Mouse (Mus musculus) stomach, embryonic 15.5 days (tissue): ENCODE measurements around the gene Gpr37l1. TPM values are rescaled to one million over a fixed set of nuclear protein-coding genes. Genes with fewer than 3 reads are reported as not detected.

Source experiments
- ATAC-seq: fragments of 200-750 bp; cut with Nextera tagmentation; 2 replicates; pipeline ENCODE4 v1.8.0; 2017; ENCODE audit warnings: low read depth, moderate number of reproducible peaks, moderate TSS enrichment; ENCODE audit not compliant: insufficient read depth, low FRiP score
- H3K27ac ChIP-seq: fragments of 300-500 bp; sonication (generic); 2 replicates; pipeline ENCODE4 v1.5.1; 2015; ENCODE audit warnings: mild to moderate bottlenecking, inconsistent platforms
- H3K27me3 ChIP-seq: fragments of 300-500 bp; sonication (generic); replicated peaks from 2 replicates; pipeline ENCODE4 v1.6.1; 2015; ENCODE audit warnings: inconsistent platforms
- H3K36me3 ChIP-seq: fragments of 300-500 bp; sonication (generic); 2 replicates; pipeline ENCODE4 v1.6.1; 2015; ENCODE audit warnings: inconsistent platforms
- H3K4me1 ChIP-seq: fragments of 300-500 bp; sonication (generic); 2 replicates; pipeline ENCODE4 v1.6.1; 2015; ENCODE audit warnings: inconsistent platforms
- H3K4me2 ChIP-seq: fragments of 300-500 bp; sonication (generic); 2 replicates; pipeline ENCODE4 v1.6.1; 2015; ENCODE audit warnings: mild to moderate bottlenecking, inconsistent platforms
- H3K4me3 ChIP-seq: fragments of 300-500 bp; sonication (generic); replicated peaks from 2 replicates; pipeline ENCODE4 v1.5.1; 2015; ENCODE audit warnings: inconsistent platforms
- H3K9ac ChIP-seq: fragments of 300-500 bp; sonication (generic); 2 replicates; pipeline ENCODE4 v1.6.1; 2015; ENCODE audit warnings: inconsistent platforms
- H3K9me3 ChIP-seq: fragments of 300-500 bp; sonication (generic); 2 replicates; pipeline ENCODE4 v1.6.1; 2016; ENCODE audit warnings: inconsistent platforms
- WGBS: fragments of 180-500 bp; shearing (Covaris S2); methylation state at CpG from one replicate; pipeline ENCODE4 v1.1.7; 2015; 5-methylcytosine and 5-hydroxymethylcytosine counted together
- polyA plus RNA-seq: library from polyadenylated mRNA; unstranded; fragments of >200 nt; fragmentation: Nextera tagmentation; extraction: Ambion mirVana; gene quantifications from 2 replicates; pipeline ENCODE4 v1.2.1, GENCODE M21; 2015

Gpr37l1 gene
- polyA plus RNA-seq, 1 experiment from 2014 or later, result 0.78 TPM

GRCm38 (mm10) chr1:135180830-135181229, 13.3 kb upstream of the Gpr37l1 start:
- WGBS, result 70% methylated on average over 10 of the region's 10 CpGs
- no peak overlapping the region for H3K4me3 ChIP-seq
- no peaks in the 10 kb centered on the region for H3K27me3 ChIP-seq
- ATAC-seq, result peak; percentile 70
- peaks cover 9% of the 10 kb centered on the region; the same call in 1 of the 2 replicates for H3K4me1 ChIP-seq
- no peaks in the 10 kb centered on the region for H3K36me3 ChIP-seq
- H3K9me3 ChIP-seq, result no peaks in the 10 kb centered on the region
- H3K4me2 ChIP-seq, result no peak overlapping the region; the same call in 1 of the 2 replicates
- peak overlapping the region; percentile 45; the same call in 1 of the 2 replicates for H3K27ac ChIP-seq
- H3K9ac ChIP-seq, result no peak overlapping the region

GRCm38 (mm10) chr1:135178863-135179262, 11.4 kb upstream of the Gpr37l1 start:
- 71% methylated on average over 7 of the region's 7 CpGs for WGBS
- H3K27ac ChIP-seq, result peak overlapping the region; percentile 48; the same call in 1 of the 2 replicates
- no peak for ATAC-seq

GRCm38 (mm10) chr1:135177724-135178123, 10.2 kb upstream of the Gpr37l1 start:
- ATAC-seq, result no peak
- Histone ChIP-seq H3K36me3 (no peaks in the 10 kb centered on the region), H3K4me2 (no peak overlapping the region), H3K9me3 (no peaks in the 10 kb centered on the region), H3K27ac (no peak overlapping the region), H3K4me1 (peaks cover 2% of the 10 kb centered on the region; the same call in 1 of the 2 replicates), H3K9ac (no peak overlapping the region), H3K4me3 (no peak overlapping the region), H3K27me3 (no peaks in the 10 kb centered on the region)
- WGBS, result 90% methylated on average over 3 of the region's 3 CpGs

More at GRCm38 (mm10) chr1:135178863-135179262, 11.4 kb upstream of the Gpr37l1 start:
- H3K9me3 ChIP-seq, result no peaks in the 10 kb centered on the region
- H3K4me1 ChIP-seq, result peaks cover 9% of the 10 kb centered on the region; the same call in 1 of the 2 replicates
- no peak overlapping the region for H3K9ac ChIP-seq
- H3K36me3 ChIP-seq, result no peaks in the 10 kb centered on the region
- no peak overlapping the region for H3K4me3 ChIP-seq
- H3K4me2 ChIP-seq, result no peak overlapping the region
- H3K27me3 ChIP-seq, result no peaks in the 10 kb centered on the region

GRCm38 (mm10) chr1:135175176-135175575, 7.7 kb upstream of the Gpr37l1 start:
- H3K4me2 ChIP-seq, result no peak overlapping the region
- no peak overlapping the region for H3K27ac ChIP-seq
- H3K9me3 ChIP-seq, result no peaks in the 10 kb centered on the region
- H3K4me3 ChIP-seq, result no peak overlapping the region
- 0 out of 2 replicates have a peak, but pooled peaks cover 2% of the 10 kb centered on the region for H3K4me1 ChIP-seq
- no peaks in the 10 kb centered on the region for H3K36me3 ChIP-seq
- H3K27me3 ChIP-seq, result no peaks in the 10 kb centered on the region
- no peak overlapping the region for H3K9ac ChIP-seq
- ATAC-seq, result no peak
- WGBS, result 72% methylated on average over 3 of the region's 3 CpGs

GRCm38 (mm10) chr1:135173311-135173710, 5.8 kb upstream of the Gpr37l1 start:
- Histone ChIP-seq H3K4me2 (no peak overlapping the region), H3K27me3 (no peaks in the 10 kb centered on the region), H3K9ac (no peak overlapping the region), H3K36me3 (no peaks in the 10 kb centered on the region), H3K4me3 (no peak overlapping the region), H3K4me1 (0 out of 2 replicates have a peak, but pooled peaks cover 2% of the 10 kb centered on the region), H3K27ac (no peak overlapping the region), H3K9me3 (no peaks in the 10 kb centered on the region)
- ATAC-seq, result no peak
- 85% methylated on average over 6 of the region's 6 CpGs for WGBS

GRCm38 (mm10) chr1:135171984-135172383, 4.5 kb upstream of the Gpr37l1 start:
- 50% methylated on average over 6 of the region's 6 CpGs for WGBS
- no peaks in the 10 kb centered on the region for H3K9me3 ChIP-seq
- no peaks in the 10 kb centered on the region for H3K36me3 ChIP-seq
- H3K9ac ChIP-seq, result no peak overlapping the region
- H3K4me3 ChIP-seq, result no peak overlapping the region
- no peaks in the 10 kb centered on the region for H3K27me3 ChIP-seq
- 0 out of 2 replicates have a peak, but pooled peaks cover 2% of the 10 kb centered on the region for H3K4me1 ChIP-seq
- peak; percentile 76 for ATAC-seq
- no peak overlapping the region for H3K4me2 ChIP-seq
- H3K27ac ChIP-seq, result no peak overlapping the region

GRCm38 (mm10) chr1:135171202-135171601, 3.7 kb upstream of the Gpr37l1 start:
- H3K36me3 ChIP-seq, result no peaks in the 10 kb centered on the region
- no peaks in the 10 kb centered on the region for H3K9me3 ChIP-seq
- no peak overlapping the region for H3K9ac ChIP-seq
- H3K4me3 ChIP-seq, result no peak overlapping the region
- H3K4me1 ChIP-seq, result 0 out of 2 replicates have a peak, but pooled peaks cover 2% of the 10 kb centered on the region
- no peak overlapping the region for H3K27ac ChIP-seq
- no peak overlapping the region for H3K4me2 ChIP-seq
- ATAC-seq, result no peak
- H3K27me3 ChIP-seq, result no peaks in the 10 kb centered on the region
- 79% methylated on average over 7 of the region's 7 CpGs for WGBS

GRCm38 (mm10) chr1:135170299-135170698, 2.8 kb upstream of the Gpr37l1 start:
- Histone ChIP-seq H3K27me3 (no peaks in the 10 kb centered on the region), H3K9ac (no peak overlapping the region), H3K4me3 (no peak overlapping the region), H3K9me3 (no peaks in the 10 kb centered on the region), H3K36me3 (no peaks in the 10 kb centered on the region), H3K4me2 (no peak overlapping the region), H3K27ac (no peak overlapping the region), H3K4me1 (no peaks in the 10 kb centered on the region)
- 53% methylated on average over 10 of the region's 10 CpGs for WGBS
- ATAC-seq, result no peak

GRCm38 (mm10) chr1:135169556-135170224, 2.2 kb upstream of the Gpr37l1 start:
- no peak overlapping the region for H3K27ac ChIP-seq
- no peak overlapping the region for H3K4me3 ChIP-seq
- H3K36me3 ChIP-seq, result no peaks in the 10 kb centered on the region
- no peak for ATAC-seq
- no peak overlapping the region for H3K9ac ChIP-seq
- no peaks in the 10 kb centered on the region for H3K9me3 ChIP-seq
- 44% methylated on average over 12 of the region's 12 CpGs for WGBS
- no peak overlapping the region for H3K4me2 ChIP-seq
- H3K27me3 ChIP-seq, result no peaks in the 10 kb centered on the region
- H3K4me1 ChIP-seq, result no peaks in the 10 kb centered on the region

GRCm38 (mm10) chr1:135168453-135169200, 1.1 kb upstream of the Gpr37l1 start:
- Histone ChIP-seq H3K4me2 (no peak overlapping the region), H3K36me3 (no peaks in the 10 kb centered on the region), H3K27me3 (no peaks in the 10 kb centered on the region), H3K27ac (no peak overlapping the region), H3K9me3 (no peaks in the 10 kb centered on the region), H3K4me1 (no peaks in the 10 kb centered on the region), H3K9ac (no peak overlapping the region), H3K4me3 (no peak overlapping the region)
- WGBS, result 90% methylated on average over 10 of the region's 10 CpGs
- ATAC-seq, result no peak

GRCm38 (mm10) chr1:135162720-135163119, 4.8 kb downstream of the Gpr37l1 start:
- 57% methylated on average over 6 of the region's 6 CpGs for WGBS
- Histone ChIP-seq H3K4me2 (no peak overlapping the region), H3K4me1 (no peaks in the 10 kb centered on the region), H3K9ac (no peak overlapping the region), H3K27me3 (no peaks in the 10 kb centered on the region), H3K36me3 (no peaks in the 10 kb centered on the region), H3K4me3 (no peak overlapping the region), H3K9me3 (no peaks in the 10 kb centered on the region), H3K27ac (no peak overlapping the region)
- no peak for ATAC-seq

GRCm38 (mm10) chr1:135160411-135161050, 7.0 kb downstream of the Gpr37l1 start:
- Histone ChIP-seq H3K27ac (no peak overlapping the region), H3K9ac (no peak overlapping the region), H3K4me3 (no peak overlapping the region), H3K27me3 (no peaks in the 10 kb centered on the region), H3K4me1 (no peaks in the 10 kb centered on the region), H3K9me3 (no peaks in the 10 kb centered on the region), H3K4me2 (no peak overlapping the region), H3K36me3 (peaks cover 11% of the 10 kb centered on the region)
- 83% methylated on average over 13 of the region's 13 CpGs for WGBS
- ATAC-seq, result no peak
